Mouse (Mus musculus): ENCODE results near the gene Id1.

Gene Id1

DNA sequence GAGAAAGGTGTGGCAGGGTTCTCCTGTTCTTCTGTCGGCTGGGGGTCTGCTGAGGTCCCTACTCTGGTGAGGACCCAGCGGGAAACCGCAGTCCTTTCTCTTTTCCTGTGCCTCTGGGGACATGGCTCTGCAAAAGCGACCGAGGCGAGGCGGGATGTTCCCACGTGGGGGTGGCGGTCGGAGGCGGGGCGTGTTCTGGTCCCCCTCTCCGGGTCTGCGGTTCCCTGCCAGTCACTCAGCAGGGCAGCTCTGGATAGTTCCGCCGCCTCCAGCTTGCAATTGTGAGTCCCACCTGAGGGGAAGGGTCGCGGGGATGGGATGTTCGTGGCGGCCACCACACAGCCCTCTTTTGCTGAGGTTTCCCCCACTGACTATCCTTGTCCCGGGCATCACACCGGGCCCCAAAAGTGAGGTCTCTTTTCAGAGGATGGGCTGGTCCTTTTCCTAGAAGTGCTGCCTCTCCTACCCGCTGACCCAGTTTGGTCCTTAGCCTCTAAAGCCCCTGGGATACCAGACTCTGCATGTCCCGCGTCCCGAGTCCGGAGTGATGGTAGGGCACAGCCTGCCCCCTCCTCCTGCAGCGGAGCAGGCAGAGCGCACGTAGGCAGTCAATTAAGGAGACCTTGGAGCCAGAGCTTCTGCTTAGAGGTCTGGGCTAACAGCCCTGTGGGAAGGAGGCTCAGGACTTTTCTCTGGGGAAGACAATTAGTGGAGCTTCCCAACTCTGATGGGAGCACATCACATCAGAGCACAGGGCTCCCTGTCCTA, 18.1 kb downstream of the Id1 start, which contains the start of gene Cox4i2:
Gene Cox4i2, plus strand, starts transcription at position 230 of the 768 bp plus-strand sequence.
- no peak for DNase-seq (ENCODE audit: low spot score in 2 of 2)

DNA sequence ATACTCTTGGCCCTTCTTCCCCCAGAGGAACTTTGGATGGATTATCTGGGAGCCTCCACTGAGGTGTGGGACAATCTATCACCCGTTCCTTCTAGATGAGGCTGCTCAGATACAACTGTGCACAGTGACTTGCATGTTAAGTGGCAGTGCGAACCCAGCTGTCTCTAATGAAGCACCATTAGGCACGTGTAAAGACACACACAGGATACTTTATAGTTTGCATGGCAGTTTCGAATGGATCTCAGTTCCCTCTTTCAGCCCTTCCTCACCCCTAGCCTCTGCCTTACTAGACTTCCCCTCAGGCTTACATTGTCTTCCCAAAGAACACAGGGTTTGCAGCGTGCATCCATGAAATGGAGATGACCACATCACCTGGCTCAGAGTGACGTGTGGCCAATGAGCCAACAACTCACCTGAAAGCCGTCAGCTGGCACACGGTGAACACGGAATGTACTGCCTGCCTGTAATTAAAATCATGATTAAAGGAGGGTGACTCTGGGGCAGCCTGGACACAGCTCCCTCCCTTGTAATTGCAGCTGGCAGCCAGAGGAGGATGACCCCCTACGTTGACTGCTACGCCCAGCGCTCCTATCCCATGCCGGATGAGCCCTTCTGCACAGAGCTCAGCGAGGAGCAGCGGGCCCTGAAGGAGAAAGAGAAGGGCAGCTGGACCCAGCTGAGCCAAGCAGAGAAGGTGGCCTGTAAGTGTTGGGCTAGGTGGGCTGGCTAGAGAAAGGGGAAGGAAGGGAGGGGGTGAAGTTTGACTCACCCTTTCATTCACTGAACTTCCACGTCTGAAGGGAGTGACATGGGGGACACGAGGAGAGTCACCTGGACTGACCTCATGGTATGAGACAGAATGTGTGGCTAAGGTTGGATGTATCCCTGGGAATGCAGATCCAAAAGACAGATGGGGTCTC, 20.7 kb downstream of the Id1 start:
- DNase-seq (ENCODE audit: low spot score in 2 of 2), result peak; percentile 26 to 27

DNA sequence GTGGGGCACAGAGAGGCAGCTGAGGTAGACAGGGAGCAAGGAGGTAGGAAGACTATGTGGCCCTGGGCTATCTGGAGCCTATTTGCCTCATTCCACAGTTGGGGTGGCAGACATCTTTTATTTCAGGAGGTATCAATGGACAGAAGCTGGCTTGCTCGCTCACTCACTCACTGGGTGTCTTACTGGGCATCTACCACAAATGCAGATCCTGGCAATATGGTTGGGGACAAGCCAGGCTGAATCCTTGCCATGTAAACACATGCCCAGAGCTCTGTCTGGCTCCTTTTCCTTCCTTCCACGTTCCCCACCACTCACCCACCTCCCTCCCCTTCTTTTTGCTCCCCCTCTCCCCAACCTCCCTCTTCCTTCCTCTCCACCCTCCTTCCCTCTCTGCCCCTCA, 21.4 kb downstream of the Id1 start:
- DNase-seq (ENCODE audit: low spot score in 2 of 2), result no peak

DNA sequence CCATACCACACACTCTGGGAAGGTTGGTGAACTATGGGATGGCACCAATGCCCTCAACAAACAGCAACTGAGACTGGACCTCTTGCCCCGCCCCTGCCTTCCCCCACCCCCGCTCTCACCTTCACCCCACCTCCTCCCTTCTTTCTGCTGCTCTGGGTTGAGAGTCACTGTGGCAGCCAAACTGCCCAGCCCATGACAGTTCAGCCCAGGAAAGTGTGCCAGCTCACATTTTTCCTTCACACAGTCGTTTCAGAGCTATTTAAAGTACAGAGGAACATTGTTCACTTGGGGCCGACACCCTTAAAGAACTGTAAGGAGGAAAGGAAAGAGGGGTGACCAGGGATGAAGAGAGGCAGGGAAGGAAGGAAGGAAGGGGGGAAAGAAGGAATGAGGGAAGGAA, 22.3 kb downstream of the Id1 start:
- no peak for DNase-seq (ENCODE audit: low spot score in 2 of 2)

DNA sequence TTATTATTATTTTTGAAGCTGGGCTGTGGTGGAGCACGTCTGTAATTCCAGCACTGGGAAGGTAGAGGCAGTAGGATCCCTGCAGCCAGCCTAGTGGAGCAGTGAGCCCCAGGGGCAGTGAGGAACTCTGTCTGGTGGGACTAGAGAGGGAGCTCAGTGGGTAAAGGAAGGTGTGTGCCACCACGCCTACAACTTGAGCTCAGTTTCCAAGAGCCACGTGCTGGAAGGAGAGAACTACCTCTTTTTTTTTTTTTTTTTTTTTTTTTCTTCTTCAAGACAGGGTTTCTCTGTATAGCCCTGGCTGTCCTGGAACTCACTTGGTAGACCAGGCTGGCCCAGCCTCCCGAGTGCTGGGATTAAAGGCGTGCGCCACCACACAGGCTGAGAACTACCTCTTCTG, 27.3 kb downstream of the Id1 start:
- DNase-seq (ENCODE audit: low spot score in 2 of 2), result no peak

DNA sequence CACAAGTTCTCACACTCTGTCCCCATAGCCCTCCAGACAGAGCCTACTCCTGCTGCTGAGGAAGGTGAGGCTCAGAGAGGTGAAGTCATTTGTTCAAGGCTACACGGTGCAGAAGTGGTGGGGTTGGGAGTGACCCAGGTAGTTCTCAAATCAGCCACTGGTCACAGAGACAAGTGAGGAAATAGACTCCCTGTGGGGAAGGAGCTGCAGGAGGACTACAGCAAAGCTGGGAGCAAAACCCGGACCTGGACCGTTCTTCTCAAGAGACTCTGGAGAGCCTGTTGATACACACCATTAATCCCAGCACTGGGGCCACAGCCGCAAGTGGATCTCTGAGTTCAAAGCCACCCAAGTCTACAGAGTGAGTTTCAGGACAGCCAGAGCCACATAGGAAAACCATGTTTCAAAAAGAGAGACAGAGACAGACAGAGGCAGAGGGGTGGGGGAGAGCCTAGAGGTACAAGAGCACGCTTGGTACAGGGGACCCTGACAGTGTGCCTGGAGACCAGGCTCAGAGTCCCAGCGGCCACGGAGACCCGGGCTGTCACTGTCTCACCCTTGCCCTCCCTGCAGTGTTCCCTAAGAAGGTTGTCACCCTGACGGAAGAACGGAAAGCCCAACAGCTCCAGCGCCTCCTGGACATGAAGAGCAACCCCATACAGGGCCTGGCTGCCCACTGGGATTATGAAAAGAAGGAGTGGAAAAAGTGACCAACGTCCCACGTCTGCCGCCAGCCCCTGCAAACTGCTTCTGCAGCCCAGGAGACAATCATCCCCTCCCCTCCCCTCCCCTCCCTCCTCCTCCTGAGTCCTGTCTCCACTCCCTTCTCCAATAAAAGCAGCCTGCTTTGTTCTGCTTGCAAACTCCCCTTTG, 28.4 kb downstream of the Id1 start:
- DNase-seq (ENCODE audit: low spot score in 2 of 2), result no peak

DNA sequence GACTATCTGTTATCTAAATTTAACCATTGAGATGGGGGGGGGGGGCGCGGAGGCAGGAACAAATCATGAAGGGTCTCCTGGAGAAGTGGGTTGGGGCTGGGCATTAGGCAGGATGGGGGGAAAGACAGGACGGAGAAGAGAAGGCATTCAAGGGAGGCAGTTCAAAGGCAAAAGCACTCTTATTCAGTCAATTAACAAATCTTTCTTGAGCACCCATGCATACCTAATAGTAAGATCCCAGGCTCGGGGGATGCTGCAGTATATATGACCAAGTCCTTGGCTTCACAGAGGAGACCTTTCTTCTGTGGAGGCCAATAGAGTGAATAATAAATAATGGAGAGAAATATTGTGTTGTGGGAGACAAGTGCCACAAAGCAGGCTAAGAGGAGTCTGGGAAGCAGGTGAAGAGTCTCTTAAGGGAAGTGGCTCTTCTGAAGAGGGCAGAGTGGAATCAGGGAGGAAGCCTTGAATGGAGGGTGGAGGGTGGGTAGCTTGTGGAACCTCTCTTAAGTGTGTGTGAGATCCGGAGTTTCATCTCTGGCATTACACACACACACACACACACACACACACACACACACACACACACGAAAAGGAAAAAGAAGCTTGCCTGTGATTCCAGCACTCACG, 29.1 kb downstream of the Id1 start:
- no peak for DNase-seq (ENCODE audit: low spot score in 2 of 2)

DNA sequence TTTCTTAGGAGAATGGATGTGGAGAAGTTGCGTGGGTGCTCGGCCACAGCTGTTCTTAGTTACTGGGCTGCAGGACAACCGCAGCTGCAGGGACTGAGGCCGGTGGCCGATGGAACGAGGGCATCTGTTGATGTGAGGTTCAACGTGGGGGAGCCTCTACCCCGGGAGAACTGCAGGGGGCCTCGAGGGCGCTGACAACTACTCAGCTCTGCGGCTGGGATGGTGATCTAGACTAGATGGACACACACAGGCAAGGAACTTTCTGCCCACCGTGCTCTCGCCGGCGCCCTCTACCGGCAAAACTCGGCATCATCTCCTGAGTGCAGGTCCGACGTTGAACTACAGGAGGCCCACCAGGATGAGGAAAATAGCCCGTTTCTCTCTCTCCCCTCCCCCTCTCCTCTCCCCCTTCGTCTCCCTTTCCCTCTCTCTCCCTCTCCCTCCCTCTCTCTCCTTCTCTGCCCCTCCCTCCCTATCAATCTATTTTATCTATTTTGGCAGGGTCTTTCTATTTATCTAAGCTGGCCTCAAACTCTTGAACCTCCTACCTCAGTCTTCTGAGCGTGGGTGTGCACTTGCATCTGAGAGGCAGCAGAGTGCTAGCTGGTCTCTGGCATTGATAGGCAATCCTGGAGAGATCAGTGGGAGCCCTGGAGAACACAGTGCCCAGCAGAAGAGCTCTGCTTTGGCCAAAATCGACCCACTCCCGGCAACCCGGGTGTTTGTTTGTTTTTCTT, 30.5 kb downstream of the Id1 start:
- peak; percentile 73 to 78 for DNase-seq (ENCODE audit: low spot score in 2 of 2)

DNA sequence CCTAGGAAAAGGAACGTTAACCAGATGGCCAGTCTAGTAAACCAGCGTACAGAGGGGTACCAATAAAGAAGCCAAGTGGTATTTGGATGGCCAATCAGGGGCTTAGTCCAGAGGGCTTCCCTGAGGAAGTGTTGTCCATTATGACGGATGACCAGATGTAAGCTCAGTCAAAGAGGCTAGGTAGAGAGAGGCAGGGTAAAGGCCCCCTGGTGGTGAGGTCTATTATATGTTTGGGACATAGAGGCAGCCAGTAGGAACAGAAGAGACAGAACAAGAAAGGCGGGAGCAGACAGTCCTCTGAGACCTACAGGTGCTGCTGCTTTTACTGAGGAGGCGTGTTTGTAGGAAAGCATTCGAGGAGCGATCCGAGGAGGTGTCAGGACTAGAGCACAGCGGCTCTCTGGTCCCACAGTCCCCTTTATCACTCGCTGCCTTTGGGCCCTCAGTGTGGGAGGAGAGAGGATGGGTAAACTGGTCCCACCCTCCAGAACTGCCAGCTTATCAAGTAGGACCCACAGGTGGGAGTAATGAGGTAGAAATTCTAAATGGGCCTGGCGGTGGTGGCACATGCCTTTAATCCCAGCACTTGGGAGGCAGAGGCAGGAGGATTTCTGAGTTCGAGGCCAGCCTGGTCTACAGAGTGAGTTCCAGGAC, 31.7 kb downstream of the Id1 start:
- peak; percentile 37 to 51 for DNase-seq (ENCODE audit: low spot score in 2 of 2)

DNA sequence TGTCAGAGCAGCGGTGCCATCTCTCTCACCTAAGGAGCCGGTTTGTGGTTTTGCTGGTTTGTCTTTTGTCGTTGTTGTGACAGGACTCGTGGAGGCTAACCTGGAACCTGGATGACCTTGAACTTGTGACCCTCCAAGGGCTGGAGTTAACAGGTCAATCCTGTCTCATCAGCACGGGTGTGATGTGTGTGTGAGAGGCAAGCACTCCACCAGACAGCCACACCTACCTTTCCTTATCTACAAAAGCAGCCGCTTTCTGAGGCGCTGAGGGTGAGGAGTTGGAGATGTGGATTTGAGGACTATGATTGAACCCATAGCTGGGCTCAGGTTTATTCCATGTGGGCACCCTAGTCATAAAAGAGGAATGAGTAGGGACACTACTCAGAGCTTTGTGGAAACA, 33.6 kb downstream of the Id1 start:
- DNase-seq (ENCODE audit: low spot score in 2 of 2), result peak; percentile 19 to 41

DNA sequence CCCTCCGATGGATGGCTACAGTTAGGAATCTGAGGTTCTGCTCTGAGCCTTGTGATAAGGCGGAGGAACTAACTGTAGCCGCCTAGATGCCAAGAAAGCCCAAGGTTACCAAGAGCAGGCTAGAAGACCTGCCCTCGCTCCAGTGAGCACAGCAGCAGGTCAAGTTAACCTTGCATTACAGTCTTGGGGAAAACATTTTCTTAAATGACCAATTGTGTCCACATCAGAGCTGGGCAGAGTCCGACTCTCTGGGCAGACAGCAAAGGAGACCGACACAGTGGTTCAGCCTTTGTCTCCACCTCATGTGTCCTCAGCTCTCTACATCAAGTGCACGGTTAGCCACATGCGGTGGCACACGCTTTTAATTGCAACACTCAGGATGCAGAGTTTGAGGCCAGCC, 35.5 kb downstream of the Id1 start:
- DNase-seq (ENCODE audit: low spot score in 2 of 2), result no peak

DNA sequence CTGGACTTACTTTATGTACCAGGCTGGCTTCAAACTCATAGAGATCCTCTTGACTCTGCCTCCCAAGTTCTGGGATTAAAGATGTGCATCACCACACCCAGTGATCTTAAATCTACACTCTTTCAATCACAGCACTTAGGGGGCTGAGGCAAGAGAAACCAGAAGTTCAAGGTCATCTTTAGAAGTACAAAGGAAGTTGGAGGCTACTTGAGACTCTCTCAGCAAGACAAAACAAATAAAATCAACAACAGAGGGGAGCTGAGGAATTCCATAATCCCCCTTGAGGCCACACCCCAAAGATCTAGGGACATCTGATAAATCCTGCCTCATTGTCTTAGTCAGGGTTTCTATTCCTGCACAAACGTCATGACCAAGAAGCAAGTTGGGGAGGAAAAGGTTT, 36.2 kb downstream of the Id1 start:
- no peak for DNase-seq (ENCODE audit: low spot score in 2 of 2)

DNA sequence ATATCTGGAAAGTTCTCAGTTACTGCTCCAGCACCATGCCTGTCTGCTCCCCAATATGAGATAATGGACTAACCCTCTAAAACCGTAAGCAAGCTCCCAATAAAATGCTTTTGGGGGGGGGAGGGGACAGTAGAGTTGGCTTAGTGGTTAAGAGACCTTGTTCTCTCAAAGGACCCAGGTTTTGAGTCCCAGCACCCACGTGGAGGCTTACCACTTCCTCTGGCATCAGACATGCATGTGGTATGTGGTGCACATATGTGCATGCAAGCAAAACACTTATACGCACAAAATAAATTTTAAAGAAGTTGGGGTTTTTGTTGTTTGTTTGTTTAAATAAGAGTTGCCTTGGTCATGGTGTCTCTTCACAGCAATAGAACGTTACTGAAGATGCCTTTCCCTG, 39.3 kb downstream of the Id1 start:
- no peak for DNase-seq (ENCODE audit: low spot score in 2 of 2)

DNA sequence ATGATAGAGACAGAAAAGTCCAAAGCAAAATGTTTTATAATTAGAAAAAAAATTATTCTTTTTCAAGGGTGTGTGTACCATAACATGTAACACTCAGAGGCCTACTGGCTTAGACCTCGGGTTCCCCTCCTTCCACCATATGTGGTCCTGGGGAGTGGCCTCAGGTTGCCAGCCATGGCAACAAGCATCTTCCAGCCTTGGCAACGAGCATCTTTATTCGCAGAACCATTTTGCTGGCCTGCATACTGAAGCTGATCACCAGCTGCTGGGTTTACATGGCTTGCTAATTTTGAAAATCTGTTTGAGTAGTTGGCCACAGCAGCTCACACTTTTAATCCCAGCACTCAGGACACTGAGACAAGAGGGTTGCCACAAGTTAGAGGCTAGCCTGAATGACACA, 40.0 kb downstream of the Id1 start:
- no peak for DNase-seq (ENCODE audit: low spot score in 2 of 2)

DNA sequence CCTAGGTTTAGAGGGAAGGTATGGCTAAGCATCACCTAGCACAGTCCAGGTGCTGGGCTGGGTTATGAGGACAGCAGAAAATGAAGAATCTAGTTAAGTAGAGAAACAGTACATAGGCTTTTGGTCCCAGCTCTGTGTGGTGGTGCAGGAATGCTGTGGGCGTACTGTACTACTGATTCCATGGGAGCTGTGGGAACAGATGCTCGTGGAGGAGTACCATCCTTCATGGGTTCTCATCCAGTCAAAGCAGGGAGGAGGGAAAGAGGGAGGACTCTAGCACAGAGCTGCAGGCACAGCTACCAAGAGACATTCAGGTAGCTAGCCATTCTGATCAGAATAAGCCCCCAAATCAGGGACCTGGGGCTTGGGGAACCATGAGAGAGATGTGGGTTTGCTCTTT, 40.4 kb downstream of the Id1 start:
- DNase-seq (ENCODE audit: low spot score in 2 of 2), result no peak

DNA sequence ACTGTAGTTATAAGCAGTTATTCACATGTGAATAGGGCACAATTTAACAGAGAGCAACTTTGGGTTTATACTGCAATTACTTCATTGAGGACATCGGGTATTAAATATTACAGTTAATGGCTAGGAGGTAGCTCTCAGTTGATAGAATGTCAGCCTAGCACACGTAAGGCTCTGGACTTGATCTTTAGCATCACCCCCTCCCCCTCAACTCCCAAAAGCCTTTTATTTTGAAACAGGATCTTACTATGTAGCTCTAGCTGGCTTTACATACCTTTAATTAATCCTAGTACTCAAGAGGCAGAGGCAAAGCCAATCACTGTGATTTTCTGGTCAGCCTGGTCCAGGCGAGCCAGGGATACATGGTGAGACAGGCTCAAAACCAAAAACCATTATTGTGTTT, 41.0 kb downstream of the Id1 start:
- DNase-seq (ENCODE audit: low spot score in 2 of 2), result no peak

DNA sequence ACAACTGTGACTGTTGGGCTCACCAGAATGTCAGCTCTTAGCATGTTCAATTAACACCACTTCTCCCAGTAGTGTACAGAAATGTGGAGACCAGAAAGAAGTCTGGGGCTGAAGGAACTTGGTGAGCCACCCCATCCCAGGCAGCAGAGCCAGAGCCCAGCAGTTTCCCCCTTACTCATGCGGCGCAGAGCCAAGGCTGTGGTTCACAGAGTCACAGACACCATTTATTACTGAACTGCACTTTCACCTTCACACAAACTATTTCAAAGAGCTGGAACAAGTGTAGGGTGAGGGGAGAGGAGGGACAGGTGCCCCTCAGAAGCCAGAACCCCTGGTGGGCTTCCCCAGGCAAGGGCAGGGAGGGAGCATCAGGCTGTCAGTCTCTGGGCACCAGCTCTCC, 44.4 kb downstream of the Id1 start:
- no peak for DNase-seq (ENCODE audit: low spot score in 2 of 2)

DNA sequence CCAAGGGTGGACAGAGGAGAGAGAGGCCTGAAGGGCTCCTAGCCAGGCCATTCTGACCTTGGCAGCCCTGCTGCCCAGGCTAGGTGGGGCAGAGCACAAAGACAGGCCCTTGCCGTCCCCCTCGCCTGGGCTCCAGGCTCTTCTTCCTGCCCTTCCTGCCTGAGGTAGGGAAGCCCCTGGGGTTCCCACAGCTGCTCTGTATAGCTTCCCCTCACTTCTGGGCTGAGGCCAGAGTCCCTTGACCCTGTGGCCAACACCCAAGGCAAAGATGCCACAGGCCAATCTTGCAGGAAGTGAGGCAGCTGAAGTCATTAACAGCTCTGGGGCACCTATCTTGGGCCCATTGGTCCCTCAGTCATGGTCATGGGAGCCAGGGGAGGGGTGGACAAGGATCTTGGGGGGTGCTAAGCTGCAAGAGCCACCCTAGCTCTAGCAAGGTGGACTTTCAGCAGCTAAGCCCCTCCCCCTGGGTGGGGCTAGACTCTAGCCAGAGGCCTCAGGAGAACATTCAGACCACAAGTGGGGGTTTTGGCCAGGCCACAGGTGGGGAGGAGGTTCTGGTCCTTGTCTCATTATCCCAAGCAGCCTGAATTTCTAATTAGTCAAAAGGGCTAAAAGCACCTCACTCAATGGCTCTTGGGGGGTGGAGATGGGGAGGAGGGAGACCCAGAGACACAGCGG, 45.1 kb downstream of the Id1 start:
- DNase-seq (ENCODE audit: low spot score in 2 of 2), result no peak

DNA sequence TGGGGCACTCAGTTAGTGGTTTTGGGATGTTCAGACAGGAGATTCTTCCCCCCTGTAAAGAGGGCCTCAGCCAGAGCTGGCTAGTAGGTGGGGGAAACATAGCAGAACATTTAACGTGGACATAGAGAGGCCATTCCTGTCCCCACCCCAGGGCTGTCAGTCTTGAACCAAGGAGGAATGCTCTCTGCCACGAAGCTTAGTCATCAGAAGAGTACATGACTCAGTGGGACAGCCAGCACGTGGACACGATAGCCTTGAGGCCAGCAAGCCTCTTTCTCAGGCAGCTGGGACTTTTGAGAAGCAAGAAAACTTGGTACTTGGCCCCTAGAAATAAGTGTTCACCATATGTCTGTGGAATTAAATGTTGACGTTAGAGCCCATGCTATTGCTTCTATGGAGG, 46.6 kb downstream of the Id1 start:
- no peak for DNase-seq (ENCODE audit: low spot score in 2 of 2)

DNA sequence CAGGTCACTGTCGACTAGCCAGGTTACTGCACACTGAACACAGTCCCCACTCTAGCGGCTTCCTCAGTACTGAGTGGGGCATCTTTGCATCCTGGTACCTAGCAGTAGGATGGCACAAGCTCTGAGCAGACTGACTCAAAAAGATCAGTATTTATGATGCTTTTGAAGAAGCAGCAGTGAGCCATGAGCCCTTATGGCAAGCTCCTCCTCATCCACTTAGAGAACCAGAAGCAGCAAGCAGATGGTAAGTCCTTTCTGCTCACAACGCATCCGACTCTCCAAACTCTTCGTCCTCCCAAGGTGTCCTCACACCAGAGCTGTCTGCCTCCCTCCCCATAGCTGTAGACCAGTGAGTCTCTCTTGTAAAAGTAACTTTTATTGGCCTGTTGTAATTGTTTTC, 47.2 kb downstream of the Id1 start:
- no peak for DNase-seq (ENCODE audit: low spot score in 2 of 2)
